Mouse (Mus musculus): ENCODE measurements around the gene Vmn1r75.

Vmn1r75 gene

DNA sequence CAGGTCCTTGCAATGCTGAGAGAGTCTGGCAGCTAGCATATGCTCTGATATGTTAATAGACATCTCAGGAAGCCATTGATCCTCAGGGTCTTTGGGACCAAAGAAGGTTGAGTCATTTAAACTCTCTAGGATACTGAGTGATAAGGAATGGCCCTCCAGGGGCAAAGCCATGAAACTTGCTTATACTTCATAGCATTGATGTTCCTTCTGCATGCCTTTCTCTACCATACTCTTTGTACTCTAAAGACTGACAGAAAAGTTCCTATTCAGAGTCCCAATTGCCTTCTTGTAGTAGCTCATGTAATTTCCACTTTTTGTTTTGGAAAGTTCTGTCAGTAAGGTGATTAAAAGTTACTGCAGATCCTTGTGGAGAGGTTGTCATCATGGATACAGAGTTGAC, at the start of gene Vmn1r75:
TSS of gene Vmn1r75 (plus strand) at position 301 of the 400 bp plus-strand sequence.
- no peak for DNase-seq (ENCODE audit: low spot score)

DNA sequence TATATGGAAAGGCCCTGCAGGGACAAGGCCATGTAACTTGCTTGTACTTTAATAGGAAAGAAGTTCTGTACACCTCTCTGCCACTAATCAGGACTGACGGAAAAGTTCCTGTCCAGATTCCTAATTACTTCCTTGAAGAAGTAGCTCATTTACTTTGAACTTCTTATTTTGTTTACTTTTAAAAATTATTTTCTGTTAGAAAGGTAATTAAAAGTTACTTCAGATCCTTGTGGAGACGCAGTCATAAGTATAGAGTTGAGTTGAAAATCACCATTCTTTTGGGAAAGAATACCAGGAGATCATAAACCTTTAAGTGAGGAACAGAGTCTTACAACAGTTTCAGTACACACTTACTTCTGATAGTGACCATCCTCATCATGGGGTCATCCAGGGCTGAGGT, 40.8 kb upstream of the Vmn1r75 start, which contains the start of gene Vmn1r74:
TSS of gene Vmn1r74 (plus strand) at position 301 of the 400 bp plus-strand sequence.
- no peak for DNase-seq (ENCODE audit: low spot score)

Data from ovary, postnatal 36 days (tissue).